Mouse (Mus musculus): ENCODE measurements around the gene Dixdc1.
"Not testable (repeated sequence)": the region's sequence is repeated elsewhere in the genome, so short reads cannot be mapped to it uniquely, and the experiment has no call there.

The Dixdc1 gene

GRCm38 (mm10) chr9:50646826-50647370, 92.4 kb downstream of the Dixdc1 start:
- no peak for DNase-seq (ENCODE audit: low read depth)

- no peak for DNase-seq (ENCODE audit: low read depth)
Observed at GRCm38 (mm10) chr9:50634270-50634669, 105.0 kb downstream of the Dixdc1 start.

GRCm38 (mm10) chr9:50633059-50633458, 106.3 kb downstream of the Dixdc1 start:
- no peak for DNase-seq (ENCODE audit: low read depth)

- no peak for DNase-seq (ENCODE audit: low read depth)
Observed at GRCm38 (mm10) chr9:50632016-50632688, 107.2 kb downstream of the Dixdc1 start.

- not testable (repeated sequence) for DNase-seq (ENCODE audit: low read depth)
Observed at GRCm38 (mm10) chr9:50630903-50631302, 108.4 kb downstream of the Dixdc1 start.

GRCm38 (mm10) chr9:50617794-50618330, 121.5 kb downstream of the Dixdc1 start:
- DNase-seq (ENCODE audit: low read depth): no peak

- peak; percentile 93 for DNase-seq (ENCODE audit: low read depth)
Observed at GRCm38 (mm10) chr9:50616766-50617603, 122.3 kb downstream of the Dixdc1 start, which contains the start of the genes Pih1d2 and Nkapd1. Gene Pih1d2, plus strand, starts transcription at chr9:50617321. Gene Nkapd1, minus strand, starts transcription at chr9:50617464.

GRCm38 (mm10) chr9:50616161-50616560, 123.2 kb downstream of the Dixdc1 start:
- DNase-seq (ENCODE audit: low read depth): no peak

Data from fibroblast of lung, adult 2 months (primary cell).